Mouse (Mus musculus): ENCODE measurements around the gene Rhbdd1.

DNA sequence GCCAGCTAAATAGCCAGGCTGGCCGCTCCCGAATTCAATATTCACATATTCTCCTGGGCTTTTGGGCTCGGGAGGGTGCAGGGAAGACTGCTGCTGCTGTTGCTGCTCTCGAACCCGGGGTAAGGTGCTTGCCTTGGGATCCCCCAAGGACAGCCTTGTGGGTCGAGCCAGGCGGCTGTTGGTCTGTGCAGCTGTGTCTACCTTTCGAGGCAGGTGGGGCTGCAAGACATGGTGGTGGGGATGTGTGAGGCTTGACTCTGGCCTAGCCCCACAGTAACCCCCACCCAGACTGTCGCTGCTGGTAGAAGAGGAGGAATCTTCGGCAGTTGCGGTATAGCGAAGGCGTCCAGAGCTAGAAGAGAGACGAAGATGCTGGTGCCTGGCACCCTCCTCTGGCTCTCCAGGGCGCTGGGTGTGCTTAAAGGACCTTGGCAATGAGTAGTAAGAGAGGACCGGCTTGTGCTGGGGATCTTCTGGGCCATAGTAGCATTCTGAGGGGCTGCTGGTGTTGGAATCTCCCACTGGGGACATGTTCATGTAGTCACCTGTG is 28.4 kb upstream of the Rhbdd1 start:
- no peak for TF ChIP-seq CTCF (conservative IDR thresholded peaks at IDR 0.05 in 1 of 2, IDR thresholded peaks at IDR 0.05 in 1 of 2; ENCODE audit: low read depth in 2 of 2, low read length in 2 of 2)
- TF ChIP-seq POLR2A (IDR thresholded peaks at IDR 0.05; ENCODE audit: low read depth, low read length), result no peak
- no peak for TF ChIP-seq IRF4 (IDR thresholded peaks at IDR 0.05; ENCODE audit: low read depth, low read length)
- no peak for TF ChIP-seq JUND (conservative IDR thresholded peaks at IDR 0.05; ENCODE audit: low read depth, low read length)
- no peak for TF ChIP-seq EP300 (IDR thresholded peaks at IDR 0.05; ENCODE audit: low read length)
- TF ChIP-seq CHD2 (IDR thresholded peaks at IDR 0.05; ENCODE audit: low read length), result no peak
- no peak for TF ChIP-seq MAFK (IDR thresholded peaks at IDR 0.05; ENCODE audit: insufficient replicate concordance, low read length)
- no peak for TF ChIP-seq BHLHE40 (IDR thresholded peaks at IDR 0.05; ENCODE audit: low read depth, low read length)
- no peak for TF ChIP-seq MXI1 (IDR thresholded peaks at IDR 0.05; ENCODE audit: low read depth, low read length)
- TF ChIP-seq MAZ (IDR thresholded peaks at IDR 0.05; ENCODE audit: low read depth, low read length), result no peak
